Mouse (Mus musculus) midbrain, embryonic 13.5 days (tissue): Measurements from ENCODE around the gene Abhd14a. TPM values are rescaled to one million over a fixed set of nuclear protein-coding genes. Genes with fewer than 3 reads are reported as not detected.

Experiments used
- ATAC-seq: fragments of 200-750 bp; cut with Nextera tagmentation; 2 replicates; pipeline ENCODE4 v1.8.0; 2017; ENCODE audit warnings: mild to moderate bottlenecking, moderate TSS enrichment, moderate library complexity
- H3K27ac ChIP-seq: fragments of 300-500 bp; sonication (generic); 2 replicates; pipeline ENCODE4 v1.5.1; 2015; ENCODE audit warnings: inconsistent platforms, mild to moderate bottlenecking, moderate library complexity
- H3K27me3 ChIP-seq: fragments of 300-500 bp; sonication (generic); 2 replicates; pipeline ENCODE4 v1.6.1; 2015; ENCODE audit warnings: mild to moderate bottlenecking, inconsistent platforms
- H3K36me3 ChIP-seq: fragments of 300-500 bp; sonication (generic); 2 replicates; pipeline ENCODE4 v1.6.1; 2015; ENCODE audit warnings: mild to moderate bottlenecking, inconsistent platforms
- H3K4me1 ChIP-seq: fragments of 300-500 bp; sonication (generic); replicated peaks from 2 replicates; pipeline ENCODE4 v1.6.1; 2015; ENCODE audit warnings: inconsistent platforms
- H3K4me2 ChIP-seq: fragments of 300-500 bp; sonication (generic); replicated peaks from 2 replicates; pipeline ENCODE4 v1.6.1; 2015; ENCODE audit warnings: moderate library complexity, mild to moderate bottlenecking, inconsistent platforms
- H3K4me3 ChIP-seq: fragments of 300-500 bp; sonication (generic); replicated peaks from 2 replicates; pipeline ENCODE4 v1.5.1; 2015; ENCODE audit warnings: mild to moderate bottlenecking, inconsistent platforms
- H3K9ac ChIP-seq: fragments of 300-500 bp; sonication (generic); replicated peaks from 2 replicates; pipeline ENCODE4 v1.6.1; 2015; ENCODE audit warnings: mild to moderate bottlenecking, inconsistent platforms
- H3K9me3 ChIP-seq: fragments of 300-500 bp; sonication (generic); 2 replicates; pipeline ENCODE4 v1.6.1; 2016; ENCODE audit warnings: mild to moderate bottlenecking, inconsistent platforms
- WGBS: fragments of 180-500 bp; shearing (Covaris S2); methylation state at CpG from one replicate; pipeline ENCODE4 v1.1.7; 2015; 5-methylcytosine and 5-hydroxymethylcytosine counted together
- polyA plus RNA-seq: library from polyadenylated mRNA; unstranded; fragments of >200 nt; fragmentation: Nextera tagmentation; extraction: Ambion mirVana; gene quantifications from 2 replicates; pipeline ENCODE4 v1.2.1, GENCODE M21; 2015

Abhd14a gene
- polyA plus RNA-seq, 1 experiment from 2014 or later: 43.0 TPM

GRCm38 (mm10) chr9:106476002-106476923, 28.8 kb upstream of the Abhd14a start:
- no peak overlapping the region; the same call in 1 of the 2 replicates for H3K4me3 ChIP-seq
- peak overlapping the region; percentile 28 for H3K4me2 ChIP-seq
- no peaks in the 10 kb centered on the region for H3K27me3 ChIP-seq
- WGBS: 35% methylated on average over 16 of the region's 16 CpGs
- ATAC-seq: no peak; the same call in 1 of the 2 replicates
- H3K9ac ChIP-seq: peak overlapping the region; percentile 42; the same call in 1 of the 2 replicates
- no peak overlapping the region for H3K27ac ChIP-seq
- no peaks in the 10 kb centered on the region for H3K9me3 ChIP-seq
- peaks cover 42% of the 10 kb centered on the region for H3K4me1 ChIP-seq
- peaks cover 12% of the 10 kb centered on the region for H3K36me3 ChIP-seq

GRCm38 (mm10) chr9:106475663-106476001, 28.2 kb upstream of the Abhd14a start, which contains the start of gene Rrp9:
Gene Rrp9 (plus strand): TSS chr9:106475963.
- Histone ChIP-seq H3K4me3 (no peak within 1 kb of the TSS; the same call in 1 of the 2 replicates), H3K9me3 (no peaks in the 10 kb centered on the region), H3K27ac (no peak within 1 kb of the TSS), H3K36me3 (peaks cover 6% of the 10 kb centered on the region), H3K4me1 (peaks cover 42% of the 10 kb centered on the region), H3K4me2 (peak within 1 kb of the TSS; percentile 28), H3K9ac (peak within 1 kb of the TSS; percentile 42; the same call in 1 of the 2 replicates), H3K27me3 (no peaks in the 10 kb centered on the region)
- ATAC-seq: no peak
- 88% methylated on average over 10 of the region's 10 CpGs for WGBS

GRCm38 (mm10) chr9:106475046-106475445, 27.6 kb upstream of the Abhd14a start:
- Histone ChIP-seq H3K4me1 (peaks cover 42% of the 10 kb centered on the region), H3K9ac (0 out of 2 replicates have a peak overlapping the region, but pooled peaks have one; percentile 39), H3K36me3 (peaks cover under 1% of the 10 kb centered on the region; the same call in 1 of the 2 replicates), H3K4me2 (no peak overlapping the region), H3K4me3 (no peak overlapping the region), H3K27me3 (no peaks in the 10 kb centered on the region), H3K27ac (no peak overlapping the region), H3K9me3 (no peaks in the 10 kb centered on the region)
- WGBS: 68% methylated on average over 7 of the region's 7 CpGs
- no peak for ATAC-seq

- Histone ChIP-seq H3K36me3 (no peaks in the 10 kb centered on the region), H3K4me2 (no peak overlapping the region), H3K4me3 (no peak overlapping the region), H3K27ac (no peak overlapping the region), H3K4me1 (peaks cover 42% of the 10 kb centered on the region), H3K9me3 (no peaks in the 10 kb centered on the region), H3K27me3 (no peaks in the 10 kb centered on the region), H3K9ac (0 out of 2 replicates have a peak overlapping the region, but pooled peaks have one; percentile 39)
- ATAC-seq: peak; percentile 7; the same call in 1 of the 2 replicates
- WGBS: 6% methylated on average over 6 of the region's 6 CpGs
Observed at GRCm38 (mm10) chr9:106474456-106474855, 27.0 kb upstream of the Abhd14a start.

- 0 out of 2 replicates have a peak overlapping the region, but pooled peaks have one; percentile 32 for H3K9ac ChIP-seq
- ATAC-seq: no peak
- H3K27me3 ChIP-seq: no peaks in the 10 kb centered on the region
- H3K4me2 ChIP-seq: no peak overlapping the region
- peaks cover 42% of the 10 kb centered on the region for H3K4me1 ChIP-seq
- 86% methylated on average over 5 of the region's 5 CpGs for WGBS
- H3K36me3 ChIP-seq: no peaks in the 10 kb centered on the region
- no peaks in the 10 kb centered on the region for H3K9me3 ChIP-seq
- no peak overlapping the region for H3K4me3 ChIP-seq
- H3K27ac ChIP-seq: no peak overlapping the region
Observed at GRCm38 (mm10) chr9:106473753-106474105, 26.3 kb upstream of the Abhd14a start.

- 93% methylated on average over 16 of the region's 16 CpGs for WGBS
- Histone ChIP-seq H3K27ac (no peak overlapping the region), H3K4me3 (no peak overlapping the region), H3K4me1 (peaks cover 37% of the 10 kb centered on the region), H3K9me3 (no peaks in the 10 kb centered on the region), H3K27me3 (no peaks in the 10 kb centered on the region), H3K36me3 (no peaks in the 10 kb centered on the region), H3K9ac (no peak overlapping the region), H3K4me2 (no peak overlapping the region)
- no peak for ATAC-seq
Observed at GRCm38 (mm10) chr9:106473081-106473752, 25.7 kb upstream of the Abhd14a start.

- H3K36me3 ChIP-seq: no peaks in the 10 kb centered on the region
- H3K4me2 ChIP-seq: no peak overlapping the region
- H3K4me3 ChIP-seq: no peak overlapping the region
- peaks cover 28% of the 10 kb centered on the region for H3K4me1 ChIP-seq
- no peaks in the 10 kb centered on the region for H3K27me3 ChIP-seq
- H3K9ac ChIP-seq: no peak overlapping the region
- 76% methylated on average over 4 of the region's 4 CpGs for WGBS
- H3K9me3 ChIP-seq: no peaks in the 10 kb centered on the region
- H3K27ac ChIP-seq: no peak overlapping the region
- ATAC-seq: no peak
Observed at GRCm38 (mm10) chr9:106472321-106472720, 24.8 kb upstream of the Abhd14a start.

- H3K27ac ChIP-seq: no peak overlapping the region
Observed at GRCm38 (mm10) chr9:106471892-106472291, 24.4 kb upstream of the Abhd14a start.

GRCm38 (mm10) chr9:106470991-106471750, 23.7 kb upstream of the Abhd14a start:
- Histone ChIP-seq H3K36me3 (no peaks in the 10 kb centered on the region), H3K4me3 (no peak overlapping the region), H3K4me2 (no peak overlapping the region), H3K27me3 (no peaks in the 10 kb centered on the region), H3K9me3 (no peaks in the 10 kb centered on the region), H3K4me1 (peaks cover 23% of the 10 kb centered on the region), H3K9ac (no peak overlapping the region), H3K27ac (no peak overlapping the region)
- WGBS: 67% methylated on average over 14 of the region's 14 CpGs
- no peak for ATAC-seq

More at GRCm38 (mm10) chr9:106471892-106472291, 24.4 kb upstream of the Abhd14a start:
- Histone ChIP-seq H3K4me3 (no peak overlapping the region), H3K27me3 (no peaks in the 10 kb centered on the region), H3K4me1 (peaks cover 28% of the 10 kb centered on the region), H3K9me3 (no peaks in the 10 kb centered on the region), H3K9ac (no peak overlapping the region), H3K4me2 (no peak overlapping the region), H3K36me3 (no peaks in the 10 kb centered on the region)
- ATAC-seq: no peak
- 11% methylated on average over 5 of the region's 5 CpGs for WGBS

GRCm38 (mm10) chr9:106469776-106470175, 22.3 kb upstream of the Abhd14a start:
- Histone ChIP-seq H3K36me3 (no peaks in the 10 kb centered on the region), H3K27ac (no peak overlapping the region), H3K4me3 (no peak overlapping the region), H3K27me3 (no peaks in the 10 kb centered on the region), H3K9ac (no peak overlapping the region), H3K4me1 (peaks cover 31% of the 10 kb centered on the region), H3K4me2 (no peak overlapping the region), H3K9me3 (no peaks in the 10 kb centered on the region)
- WGBS: 74% methylated on average over 9 of the region's 9 CpGs
- ATAC-seq: no peak

GRCm38 (mm10) chr9:106469317-106469716, 21.8 kb upstream of the Abhd14a start:
- ATAC-seq: no peak
- H3K36me3 ChIP-seq: peaks cover 4% of the 10 kb centered on the region
- WGBS: 75% methylated on average over 6 of the region's 6 CpGs
- H3K4me2 ChIP-seq: no peak overlapping the region
- no peak overlapping the region for H3K9ac ChIP-seq
- no peaks in the 10 kb centered on the region for H3K27me3 ChIP-seq
- H3K4me3 ChIP-seq: no peak overlapping the region
- H3K4me1 ChIP-seq: peaks cover 32% of the 10 kb centered on the region
- no peak overlapping the region for H3K27ac ChIP-seq
- H3K9me3 ChIP-seq: no peaks in the 10 kb centered on the region
